Mouse (Mus musculus): ENCODE results near the gene 4930402H24Rik.
A peak's percentile ranks its signal among the peaks of the same experiment; 100 is the strongest.

The 4930402H24Rik gene

DNA sequence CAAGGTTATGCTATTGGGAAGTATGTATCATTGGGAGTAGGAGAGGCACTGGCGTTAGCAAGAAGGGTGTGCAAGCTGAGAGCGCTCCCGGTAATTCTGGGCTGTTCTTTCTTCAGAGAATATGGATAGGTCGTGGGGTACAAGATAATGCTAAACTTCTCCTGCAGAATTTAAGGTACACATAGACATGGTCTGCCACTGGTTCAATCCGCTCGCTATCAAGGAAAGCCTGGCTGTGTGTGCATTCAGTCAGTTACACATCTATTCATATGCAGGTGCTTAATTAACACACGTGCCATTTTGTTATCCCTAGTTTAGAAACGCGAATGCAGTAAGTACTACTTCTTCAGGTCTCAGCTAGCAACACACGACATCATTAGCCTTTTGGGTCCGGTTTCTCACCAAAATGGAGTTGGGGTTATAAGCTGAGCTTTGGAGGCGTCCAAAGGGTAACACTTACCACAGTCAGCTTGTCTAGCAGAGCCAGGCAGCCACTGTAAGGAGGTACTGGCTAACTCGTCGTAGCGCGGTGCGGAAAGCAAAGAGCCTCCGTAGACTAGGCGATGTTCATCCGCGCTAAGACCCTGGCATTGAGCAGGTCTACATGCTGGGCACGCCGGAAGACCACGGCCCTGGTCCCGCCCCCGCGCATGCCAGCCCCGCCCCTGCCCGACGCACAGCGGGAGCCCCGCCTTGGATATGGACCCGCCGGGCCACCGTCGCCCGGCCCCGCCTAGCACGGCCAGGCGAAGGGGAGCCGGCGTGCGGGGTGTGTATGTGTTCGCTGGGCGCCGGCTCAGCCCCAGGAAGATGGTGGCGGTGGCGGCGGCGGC is at the start of gene 4930402H24Rik, which contains the start of gene Atrn:
TSS of gene 4930402H24Rik (minus strand) at position 656 of the 833 bp plus-strand sequence.
TSS of gene Atrn (plus strand) at position 745 of the 833 bp plus-strand sequence.
- peak; percentile 85 for DNase-seq (ENCODE audit: low spot score)

DNA sequence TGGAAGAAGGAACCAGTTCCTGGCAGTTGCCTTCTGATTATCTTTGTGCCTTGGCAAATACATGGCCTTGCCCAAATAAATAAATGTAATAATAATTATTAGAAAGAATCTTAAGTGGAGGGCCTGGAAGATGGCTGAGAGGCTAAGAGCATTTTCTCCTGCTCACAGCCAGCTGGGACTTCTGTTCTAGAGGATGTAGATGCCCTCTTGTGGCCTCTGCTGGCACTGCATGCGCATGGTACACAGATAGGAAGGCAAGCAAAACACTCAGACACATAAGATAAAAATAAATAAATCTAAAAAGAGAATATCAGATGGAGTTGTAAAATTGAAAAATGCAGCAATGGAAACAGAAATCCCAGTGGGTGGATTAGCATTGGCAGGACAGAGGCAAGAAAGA is 44.3 kb upstream of the 4930402H24Rik start:
- DNase-seq (ENCODE audit: low spot score), result peak; percentile 67

DNA sequence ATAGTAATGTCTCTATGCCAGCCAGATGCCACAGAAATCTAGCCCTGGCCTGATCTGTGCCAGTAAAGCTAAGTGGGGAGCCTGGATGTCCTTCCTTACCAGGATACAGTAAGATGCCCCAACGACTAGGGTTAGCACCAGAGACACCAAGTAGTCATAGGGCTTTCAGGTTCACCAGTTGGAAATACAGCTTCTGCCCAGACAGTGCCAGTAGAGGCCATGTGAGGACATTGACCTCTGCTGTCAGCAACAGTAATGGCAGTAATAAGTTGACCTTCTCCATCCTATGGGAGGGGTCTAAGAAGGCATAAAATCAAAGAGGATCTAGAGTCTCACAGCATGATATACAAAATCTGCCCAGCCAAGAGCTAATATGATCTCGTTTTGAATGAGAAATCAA is 43.6 kb upstream of the 4930402H24Rik start:
- no peak for DNase-seq (ENCODE audit: low spot score)

GRCm38 (mm10) chr2:130932865-130933264 is 26.7 kb upstream of the 4930402H24Rik start:
- DNase-seq (ENCODE audit: low spot score), result no peak

GRCm38 (mm10) chr2:130929994-130930393 is 23.8 kb upstream of the 4930402H24Rik start:
- no peak for DNase-seq (ENCODE audit: low spot score)

GRCm38 (mm10) chr2:130928530-130928929 is 22.3 kb upstream of the 4930402H24Rik start:
- no peak for DNase-seq (ENCODE audit: low spot score)

- DNase-seq (ENCODE audit: low spot score), result no peak
These were observed 21.8 kb upstream of the 4930402H24Rik start for GRCm38 (mm10) chr2:130928031-130928430.

GRCm38 (mm10) chr2:130924950-130925349 is 18.7 kb upstream of the 4930402H24Rik start:
- no peak for DNase-seq (ENCODE audit: low spot score)

GRCm38 (mm10) chr2:130919062-130919593 is 12.9 kb upstream of the 4930402H24Rik start:
- no peak for DNase-seq (ENCODE audit: low spot score)

- no peak for DNase-seq (ENCODE audit: low spot score)
These were observed 11.5 kb upstream of the 4930402H24Rik start for GRCm38 (mm10) chr2:130917686-130918085.

DNA sequence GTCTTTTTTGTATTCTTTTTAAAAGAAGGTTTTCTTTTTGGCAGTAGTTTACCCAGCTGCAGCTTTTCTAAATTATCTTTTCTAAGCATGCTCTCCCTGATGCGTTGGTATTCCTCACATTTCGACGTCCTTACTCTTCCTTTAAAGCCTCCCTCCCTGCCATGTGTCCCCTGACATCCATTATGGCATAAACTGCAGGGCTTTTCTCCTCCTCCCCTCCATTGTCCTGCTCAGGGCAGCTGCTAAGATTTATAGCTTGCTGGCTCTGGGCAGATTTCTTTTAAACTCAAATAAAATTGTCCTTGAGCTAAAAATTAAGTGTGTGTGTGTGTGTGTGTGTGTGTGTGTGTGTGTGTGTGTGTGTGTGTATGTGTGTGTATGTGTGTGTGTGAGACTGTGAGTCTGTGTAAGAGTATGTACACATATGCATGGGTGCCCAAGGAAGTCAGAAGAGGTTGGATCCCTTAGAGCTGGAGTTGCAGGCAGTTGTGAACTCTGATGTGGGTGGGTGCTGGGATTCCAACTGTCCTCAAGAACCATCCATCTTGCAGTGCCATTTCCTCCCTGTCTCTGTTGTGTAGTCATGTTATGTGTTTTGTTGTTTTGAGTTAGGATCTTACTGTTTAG is 10.4 kb upstream of the 4930402H24Rik start:
- DNase-seq (ENCODE audit: low spot score), result no peak

DNA sequence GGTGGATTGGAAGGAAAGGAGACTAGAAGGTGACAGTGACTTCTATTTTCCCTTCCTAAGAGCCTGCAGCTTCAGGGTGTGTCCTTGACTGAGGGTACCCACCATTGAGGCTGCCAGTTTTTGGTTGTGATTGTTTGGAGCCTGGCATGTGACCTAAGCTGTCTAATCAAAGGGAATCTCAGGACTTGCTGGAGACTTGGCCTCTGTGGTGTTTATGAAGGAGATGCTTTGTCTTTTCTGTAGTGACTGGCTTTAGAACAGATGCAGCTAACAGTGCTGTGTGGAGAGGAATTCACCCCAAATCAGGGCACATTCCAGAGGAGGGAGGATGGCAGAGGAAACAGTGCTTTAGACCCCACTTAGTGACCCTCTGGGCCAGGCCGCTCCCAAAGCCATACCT is 8.7 kb upstream of the 4930402H24Rik start:
- no peak for DNase-seq (ENCODE audit: low spot score)

DNA sequence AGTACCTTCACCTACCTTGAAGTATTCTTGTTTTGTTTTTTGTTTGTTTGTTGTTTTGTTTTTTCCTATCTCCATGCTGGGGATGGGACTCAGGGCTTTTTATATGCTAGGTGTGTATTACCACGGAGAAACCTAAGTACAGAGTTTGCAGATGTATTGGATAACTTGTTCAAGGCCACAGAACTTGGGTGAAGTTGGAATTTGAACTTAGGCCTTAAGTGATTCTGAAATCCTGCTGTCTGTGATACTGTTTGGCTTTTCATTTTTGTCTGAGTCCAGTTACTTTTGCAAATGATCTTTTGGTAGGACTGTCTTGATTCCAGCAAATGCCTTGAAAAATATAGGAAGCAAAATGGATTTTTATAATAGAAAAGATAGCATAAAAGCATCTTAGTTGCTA is 5.5 kb upstream of the 4930402H24Rik start:
- no peak for DNase-seq (ENCODE audit: low spot score)

DNA sequence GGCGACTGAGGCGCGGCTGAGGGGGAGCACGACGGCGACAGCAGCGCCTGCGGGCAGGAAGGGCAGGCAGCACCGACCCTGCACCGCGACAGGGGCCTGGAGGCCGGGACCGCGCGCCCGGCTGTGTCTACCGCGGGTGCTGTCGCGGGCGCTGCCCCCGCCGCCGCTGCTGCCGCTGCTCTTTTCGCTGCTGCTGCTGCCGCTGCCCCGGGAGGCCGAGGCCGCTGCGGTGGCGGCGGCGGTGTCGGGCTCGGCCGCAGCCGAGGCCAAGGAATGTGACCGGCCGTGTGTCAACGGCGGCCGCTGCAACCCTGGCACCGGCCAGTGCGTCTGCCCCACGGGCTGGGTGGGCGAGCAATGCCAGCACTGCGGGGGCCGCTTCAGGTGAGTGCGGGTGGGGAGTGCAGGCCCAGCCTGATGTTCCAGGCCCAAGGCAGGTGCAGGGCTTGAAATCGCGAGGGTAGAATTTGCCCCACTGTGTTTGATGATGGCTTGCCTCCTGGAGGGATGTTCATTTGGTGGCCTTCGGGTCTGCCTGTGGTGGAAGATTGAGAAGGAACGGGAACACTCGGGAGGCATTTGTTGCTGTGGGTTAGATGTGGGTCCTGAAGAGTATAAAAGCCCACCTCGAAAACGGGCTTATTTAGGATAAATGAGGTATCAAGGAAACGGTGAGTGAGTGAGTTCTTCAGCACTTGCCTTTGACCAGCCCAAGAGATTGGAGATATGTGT is 544 bp upstream of the 4930402H24Rik start:
- peak; percentile 22 for DNase-seq (ENCODE audit: low spot score)

- no peak for DNase-seq (ENCODE audit: low spot score)
These were observed 7.4 kb downstream of the 4930402H24Rik start for GRCm38 (mm10) chr2:130898783-130899182.

DNA sequence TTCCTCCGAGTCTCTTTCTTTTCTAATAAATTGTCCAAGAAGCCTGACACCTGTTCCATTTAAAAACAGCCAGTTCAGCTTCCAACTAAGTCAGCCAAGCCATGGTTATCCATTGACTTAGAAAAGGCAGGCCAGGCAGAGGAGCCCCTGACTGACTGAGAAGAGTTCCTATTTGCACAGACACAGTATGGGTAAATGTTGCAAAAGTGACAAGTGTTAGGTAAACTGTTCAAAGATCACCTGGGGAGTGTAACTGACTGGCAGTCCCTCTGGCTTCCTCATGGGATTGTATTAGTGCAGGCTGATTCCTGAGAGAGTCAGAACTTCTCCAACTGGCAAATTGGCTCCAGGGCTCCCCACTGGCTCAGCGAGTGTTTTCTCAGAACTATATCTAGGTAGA is 8.3 kb downstream of the 4930402H24Rik start:
- no peak for DNase-seq (ENCODE audit: low spot score)

GRCm38 (mm10) chr2:130896944-130897343 is 9.3 kb downstream of the 4930402H24Rik start:
- DNase-seq (ENCODE audit: low spot score), result no peak

- DNase-seq (ENCODE audit: low spot score), result no peak
These were observed 18.8 kb downstream of the 4930402H24Rik start for GRCm38 (mm10) chr2:130887456-130887855.

DNA sequence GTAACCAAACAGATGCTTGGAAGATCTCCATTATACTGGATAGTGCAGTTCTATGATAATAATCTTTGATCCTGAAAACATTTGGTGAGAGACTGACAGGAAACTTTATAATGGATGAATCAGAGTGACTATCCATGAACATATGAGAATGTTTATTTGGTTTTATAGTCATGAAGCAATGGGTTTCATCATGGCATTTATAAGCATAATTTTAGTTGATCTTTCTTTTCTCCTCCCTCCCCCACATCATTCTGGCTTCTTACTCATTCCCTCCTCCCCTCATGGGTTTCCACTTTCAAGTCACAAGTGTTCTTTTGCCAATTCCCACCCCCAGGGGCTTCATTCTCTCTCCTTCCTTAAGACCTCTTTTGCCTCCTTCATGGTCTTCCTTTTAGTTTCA is 19.2 kb downstream of the 4930402H24Rik start:
- no peak for DNase-seq (ENCODE audit: low spot score)

DNA sequence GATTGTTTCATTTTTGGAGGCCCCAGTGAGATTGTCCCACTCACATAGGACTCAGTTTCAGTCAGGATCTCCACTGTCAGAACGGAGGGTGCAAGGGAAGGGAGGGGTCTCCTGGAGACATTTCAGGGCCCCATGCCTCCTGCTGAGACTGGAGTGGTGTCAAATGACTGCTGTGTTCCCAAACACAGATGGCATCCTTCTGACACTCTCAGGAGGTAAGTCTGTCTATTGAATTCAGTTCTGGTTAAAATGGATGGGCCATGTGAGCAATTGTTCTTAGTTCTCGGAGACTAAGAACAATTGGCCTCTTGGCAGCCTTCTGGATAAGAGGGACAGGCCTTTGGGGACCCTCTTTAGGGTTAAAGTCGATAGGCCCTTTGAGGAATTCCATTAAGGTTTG is 28.8 kb downstream of the 4930402H24Rik start:
- no peak for DNase-seq (ENCODE audit: low spot score)

DNA sequence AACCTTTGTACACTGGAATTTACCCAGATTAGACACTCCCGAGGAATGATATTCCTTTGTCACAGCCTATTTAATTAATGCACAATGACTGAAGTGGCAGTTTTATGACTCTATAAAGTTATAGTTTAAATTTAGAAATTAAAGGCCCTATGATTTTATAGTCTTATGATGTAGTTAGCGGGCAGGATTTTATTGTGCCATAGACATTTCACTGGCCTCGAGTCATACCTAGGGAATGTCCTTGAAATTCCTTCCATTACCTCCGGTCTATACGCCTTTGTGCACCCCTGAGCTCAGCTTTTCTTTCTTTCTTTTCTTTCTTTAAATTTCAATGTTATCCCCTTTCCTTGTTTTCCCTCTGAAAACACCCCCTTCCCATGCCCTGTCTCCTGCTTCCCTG is 35.3 kb downstream of the 4930402H24Rik start:
- no peak for DNase-seq (ENCODE audit: low spot score)

GRCm38 (mm10) chr2:130862091-130862490 is 44.1 kb downstream of the 4930402H24Rik start:
- no peak for DNase-seq (ENCODE audit: low spot score)

Measured in c-Kit-positive CD71-positive TER-119-positive erythroid progenitor cells, embryonic 14.5 days (primary cell).